In the genomic region with DNA sequence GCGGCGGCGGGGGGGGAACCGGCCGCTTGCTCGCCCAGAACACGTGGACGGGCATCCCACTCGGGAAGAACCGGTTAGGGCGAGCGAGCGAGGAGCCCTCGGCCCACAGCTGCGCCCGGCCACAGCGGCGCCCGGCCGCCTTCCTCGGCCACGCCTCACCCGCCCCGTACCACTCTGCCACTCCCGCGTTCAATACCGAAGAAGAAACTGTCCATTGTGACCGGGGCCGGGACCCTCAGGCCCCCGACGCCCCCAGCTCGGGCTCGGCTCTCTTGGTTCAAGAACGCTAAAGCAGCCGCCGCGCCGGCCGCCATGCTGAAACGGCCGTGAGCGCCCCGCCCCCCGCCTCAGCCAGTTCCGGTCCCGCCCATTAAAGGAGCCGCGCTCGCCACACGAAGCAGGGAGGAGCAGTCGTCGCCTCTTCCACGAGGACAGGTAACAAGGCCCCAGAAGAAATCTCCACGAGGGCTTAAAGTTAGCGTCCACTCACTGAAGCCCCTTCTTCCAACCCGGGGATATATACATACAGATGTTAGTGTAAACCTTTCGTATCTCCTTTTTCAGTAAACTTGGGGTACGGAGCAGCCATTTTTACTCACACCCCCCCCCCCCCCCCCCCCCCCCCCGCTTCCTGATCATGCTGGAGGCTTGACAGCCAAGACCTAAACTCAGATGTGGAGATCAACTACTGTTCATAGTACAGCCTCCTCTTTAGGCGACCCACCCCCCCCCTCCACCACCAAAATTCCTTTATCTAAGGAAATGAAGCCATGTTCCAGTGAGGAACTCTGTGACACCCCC, we compare ENCODE assay signal across 7 mouse cellular contexts. TPM values are rescaled to one million over a fixed set of nuclear protein-coding genes. Genes with fewer than 3 reads are reported as not detected.
DNase-seq lines count a peak whose midpoint lies in the region; ATAC-seq and TF ChIP-seq lines count a peak whose summit lies in the region.

Npm3 (minus strand) TSS at position 349 of the 801 bp plus-strand sequence.

- DNase-seq in adrenal gland, postnatal 10 days, result peak; percentile 94
- DNase-seq in embryo, embryonic 9.5 days (ENCODE audit: extremely low spot score), result peak; percentile 90
- DNase-seq in gonadal fat pad, adult 2 months (ENCODE audit: low read depth), result peak; percentile 13
- peak; percentile 95 for DNase-seq in limb, embryonic 10.5 days (ENCODE audit: low spot score)
- peak; percentile 81 for DNase-seq in spleen, adult 12 weeks (ENCODE audit: low spot score)

- no peak for TF ChIP-seq CTCF in intestine, postnatal 0 days (IDR thresholded peaks at IDR 0.05; ENCODE audit: low read depth)

- under 1% methylated on average over 59 of the region's 60 CpGs for WGBS in intestine, postnatal 0 days
- under 1% methylated on average over 59 of the region's 60 CpGs for WGBS in limb, embryonic 10.5 days
- WGBS in midbrain, embryonic 13.5 days, result under 1% methylated on average over 59 of the region's 60 CpGs

- no peak within 1 kb of the TSS for H3K27ac ChIP-seq in intestine, postnatal 0 days (ENCODE audit: low read depth, low read length)
- peak within 1 kb of the TSS; percentile 90 for H3K27ac ChIP-seq in limb, embryonic 10.5 days
- H3K27ac ChIP-seq in midbrain, embryonic 13.5 days, result no peak within 1 kb of the TSS

- H3K4me1 ChIP-seq in intestine, postnatal 0 days (replicated peaks; ENCODE audit: control insufficient read depth, insufficient read depth, low read length), result peaks cover 3% of the 10 kb centered on the region; the same call in 1 of the 2 replicates
- H3K4me1 ChIP-seq in limb, embryonic 10.5 days, result peaks cover 43% of the 10 kb centered on the region
- peaks cover 29% of the 10 kb centered on the region for H3K4me1 ChIP-seq in midbrain, embryonic 13.5 days (replicated peaks)

- peak within 1 kb of the TSS; percentile 96 for H3K4me2 ChIP-seq in intestine, postnatal 0 days (replicated peaks; ENCODE audit: low read depth)
- peak within 1 kb of the TSS; percentile 99 for H3K4me2 ChIP-seq in midbrain, embryonic 13.5 days (replicated peaks)

- H3K36me3 ChIP-seq in intestine, postnatal 0 days (ENCODE audit: control insufficient read depth, insufficient read depth), result peaks cover 25% of the 10 kb centered on the region
- peaks cover 49% of the 10 kb centered on the region for H3K36me3 ChIP-seq in limb, embryonic 10.5 days
- peaks cover 32% of the 10 kb centered on the region for H3K36me3 ChIP-seq in midbrain, embryonic 13.5 days

- H3K4me3 ChIP-seq in intestine, postnatal 0 days (ENCODE audit: low read depth, low read length), result peak within 1 kb of the TSS; percentile 79
- H3K4me3 ChIP-seq in limb, embryonic 10.5 days, result peak within 1 kb of the TSS; percentile 94
- H3K4me3 ChIP-seq in midbrain, embryonic 13.5 days (replicated peaks), result peak within 1 kb of the TSS; percentile 89

- peak within 1 kb of the TSS; percentile 74 for H3K9ac ChIP-seq in intestine, postnatal 0 days (ENCODE audit: low read depth, low read length)
- H3K9ac ChIP-seq in midbrain, embryonic 13.5 days (replicated peaks), result peak within 1 kb of the TSS; percentile 80

- peak; percentile 74 for ATAC-seq in intestine, postnatal 0 days
- ATAC-seq in midbrain, embryonic 13.5 days, result peak; percentile 82

- no peaks in the 10 kb centered on the region for H3K9me3 ChIP-seq in intestine, postnatal 0 days (ENCODE audit: control insufficient read depth)
- H3K9me3 ChIP-seq in limb, embryonic 10.5 days (replicated peaks), result no peaks in the 10 kb centered on the region
- no peaks in the 10 kb centered on the region for H3K9me3 ChIP-seq in midbrain, embryonic 13.5 days

- peaks cover 17% of the 10 kb centered on the region for H3K27me3 ChIP-seq in intestine, postnatal 0 days (replicated peaks; ENCODE audit: control insufficient read depth, insufficient read depth, low read length)
- H3K27me3 ChIP-seq in limb, embryonic 10.5 days (ENCODE audit: low read depth, poor library complexity, severe bottlenecking), result peaks cover 30% of the 10 kb centered on the region
- H3K27me3 ChIP-seq in midbrain, embryonic 13.5 days, result peaks cover 39% of the 10 kb centered on the region

RNA-seq across cellular contexts. Expression of gene Npm3, which starts in this region (rescaled TPM):
- total RNA-seq in adrenal gland, postnatal 10 days (2021), result 10 to 100 TPM; 29.0 to 31.5 TPM
- polyA plus RNA-seq in gonadal fat pad, adult 2 months (2012; rRNA removed), result 46.8 and 53.0 TPM in 2 replicates
- 8.5 and 9.0 TPM in 2 replicates for polyA plus RNA-seq in intestine, postnatal 0 days (2015; fragmentation: Nextera tagmentation; extraction: Ambion mirVana)
- 13.3 and 14.9 TPM in 2 replicates for polyA plus RNA-seq in limb, embryonic 10.5 days (2016; fragmentation: Nextera tagmentation; extraction: Ambion mirVana)
- polyA plus RNA-seq in midbrain, embryonic 13.5 days (2015; fragmentation: Nextera tagmentation; extraction: Ambion mirVana), result 6.2 and 7.8 TPM in 2 replicates

Comparison
In these comparisons a context has a peak if more than half of its experiments do, and no peak if none do; other contexts are left out.
1. DNase-seq: peak in every context shown above with its lines; median percentile 95 in limb, embryonic 10.5 days; 94 in adrenal gland, postnatal 10 days; 90 in embryo, embryonic 9.5 days; 81 in spleen, adult 12 weeks; 13 in gonadal fat pad, adult 2 months.